Mouse (Mus musculus) WW6 (cell line): ENCODE data around the gene Nr2f1.
A peak's percentile ranks its signal among the peaks of the same experiment; 100 is the strongest.

Experiments used
- DNase-seq: peaks from one replicate; pipeline ENCODE4 v3.0.0-alpha.2; 2013; ENCODE audit warnings: low read depth, low spot score

The Nr2f1 gene

DNA sequence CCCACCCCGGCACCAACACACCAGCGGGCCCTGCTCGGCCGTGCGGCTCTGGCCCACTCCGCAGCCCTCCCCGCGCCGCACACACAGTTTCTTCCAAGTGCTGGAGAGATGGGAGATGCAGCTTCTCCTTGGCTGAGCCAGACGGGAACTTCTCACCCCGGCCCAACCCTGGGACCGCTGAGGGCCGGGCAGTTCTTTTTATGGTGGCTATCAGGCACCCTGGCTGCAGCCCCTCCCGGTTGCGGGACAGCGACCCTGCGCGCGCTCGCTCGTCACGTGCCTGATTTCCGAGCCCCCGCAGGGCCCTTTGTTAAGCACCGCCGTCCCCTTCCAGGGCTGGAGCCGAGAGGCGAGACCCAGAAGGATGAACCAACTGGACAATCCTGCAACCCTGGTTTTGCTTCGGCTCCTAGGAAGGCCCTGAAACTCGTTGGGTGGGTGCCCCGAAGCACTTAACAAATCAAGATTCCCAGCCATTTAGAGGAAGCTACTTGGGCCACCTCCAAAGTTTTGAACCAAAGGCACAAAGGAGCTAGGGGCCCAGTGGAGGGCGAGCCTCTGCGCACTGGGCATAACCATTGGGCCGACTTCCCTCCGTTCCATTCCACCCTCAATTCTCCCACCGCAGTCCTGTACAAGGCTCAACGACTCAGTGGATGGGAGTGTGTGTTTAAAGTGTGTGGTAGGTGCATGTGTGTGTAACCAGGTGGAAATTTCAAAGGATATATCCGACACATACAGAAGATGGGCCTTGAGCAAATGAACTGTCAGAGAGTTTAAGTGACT is 20.1 kb downstream of the Nr2f1 start:
- DNase-seq: no peak

- no peak for DNase-seq
Measured at GRCm38 (mm10) chr13:78178771-78179170, 20.8 kb downstream of the Nr2f1 start.

- DNase-seq: no peak
Measured at GRCm38 (mm10) chr13:78178021-78178420, 21.5 kb downstream of the Nr2f1 start.

GRCm38 (mm10) chr13:78177381-78177950 is 22.1 kb downstream of the Nr2f1 start:
- DNase-seq: no peak

DNA sequence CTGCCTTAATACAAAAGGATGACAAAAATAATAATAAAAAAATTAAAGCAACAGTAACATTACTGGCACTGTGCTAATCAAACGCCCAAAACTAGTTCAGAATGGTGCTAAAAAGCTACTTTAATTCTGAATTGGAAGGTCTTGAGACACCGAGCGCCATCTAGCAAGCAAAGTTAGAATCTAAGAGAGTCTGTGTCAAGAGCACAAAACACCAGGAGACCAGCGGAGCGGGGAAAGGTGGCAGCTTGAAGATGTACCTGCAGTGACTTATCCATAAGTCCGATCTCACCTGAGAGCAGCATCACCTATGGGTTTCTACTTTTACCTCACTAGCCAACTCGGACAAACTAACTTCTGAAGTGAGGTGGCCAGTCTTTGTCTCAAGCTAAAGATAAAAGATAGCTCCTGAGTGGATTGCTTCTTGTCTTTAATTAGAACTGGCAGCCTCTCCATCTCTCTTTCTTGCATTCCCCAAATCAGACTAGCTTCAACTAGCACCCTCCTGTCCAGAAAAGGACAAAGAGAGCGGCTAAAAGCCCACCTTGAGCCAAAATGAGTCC is 23.7 kb downstream of the Nr2f1 start:
- no peak for DNase-seq

DNA sequence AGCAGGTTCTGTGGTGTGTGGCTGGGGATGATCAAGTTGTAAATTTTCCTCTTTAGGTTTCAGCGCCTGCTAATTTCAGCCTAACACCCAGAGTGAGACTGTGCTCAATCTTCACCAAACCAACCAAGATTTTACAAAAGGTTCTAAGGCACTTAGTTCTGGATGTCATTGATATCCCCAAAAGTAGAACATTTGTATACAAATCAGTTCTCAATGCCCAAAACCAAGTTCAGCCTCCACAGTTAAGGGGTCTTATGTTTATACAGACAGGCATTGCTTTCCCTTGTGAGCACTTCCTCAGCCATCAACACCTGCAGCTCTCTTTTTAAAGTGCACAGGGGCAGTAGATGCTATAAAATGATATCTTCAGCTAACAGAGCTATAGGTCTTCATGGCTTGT is 24.7 kb downstream of the Nr2f1 start:
- no peak for DNase-seq

- no peak for DNase-seq
Measured at GRCm38 (mm10) chr13:78174191-78174590, 25.4 kb downstream of the Nr2f1 start.

DNA sequence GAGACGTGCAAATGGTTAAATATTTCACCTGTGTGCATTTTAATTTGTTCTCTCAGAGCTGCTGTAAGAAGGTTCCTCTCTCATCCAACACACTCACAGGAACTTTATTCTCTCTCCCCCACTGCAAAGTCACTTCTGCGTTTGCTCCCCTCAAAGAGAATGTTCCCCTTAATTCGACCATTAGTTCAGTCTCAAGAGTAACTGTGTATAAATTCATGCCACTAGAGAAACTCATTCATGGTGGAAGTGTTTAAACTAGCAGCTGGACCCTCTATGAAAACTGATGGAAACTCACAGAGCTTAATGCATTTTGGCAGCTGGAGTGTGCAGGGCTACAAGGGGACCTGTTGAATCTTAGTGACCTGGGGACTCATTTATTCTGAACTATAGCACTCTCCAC is 26.7 kb downstream of the Nr2f1 start:
- DNase-seq: no peak

GRCm38 (mm10) chr13:78171984-78172636 is 27.4 kb downstream of the Nr2f1 start:
- no peak for DNase-seq

DNA sequence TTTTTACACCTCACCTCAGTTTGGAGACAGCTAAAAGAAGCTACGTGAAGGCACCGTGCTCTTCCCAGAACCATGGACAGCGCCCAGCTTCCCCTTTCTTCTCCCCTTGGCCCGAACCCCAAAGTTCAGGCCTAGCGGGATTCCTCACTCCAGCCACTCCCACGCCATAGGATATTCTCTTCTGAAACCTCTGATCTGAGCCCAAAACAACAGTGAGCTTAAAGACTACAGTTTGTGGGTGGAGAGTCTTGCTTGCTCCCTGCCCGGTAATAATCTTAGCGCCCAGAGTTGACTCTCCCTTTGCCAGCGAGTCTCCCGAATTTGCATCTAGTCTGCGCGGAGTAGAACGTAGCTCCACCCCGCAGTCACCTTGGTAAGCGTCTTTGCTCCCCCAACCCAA is 28.2 kb downstream of the Nr2f1 start:
- no peak for DNase-seq

DNA sequence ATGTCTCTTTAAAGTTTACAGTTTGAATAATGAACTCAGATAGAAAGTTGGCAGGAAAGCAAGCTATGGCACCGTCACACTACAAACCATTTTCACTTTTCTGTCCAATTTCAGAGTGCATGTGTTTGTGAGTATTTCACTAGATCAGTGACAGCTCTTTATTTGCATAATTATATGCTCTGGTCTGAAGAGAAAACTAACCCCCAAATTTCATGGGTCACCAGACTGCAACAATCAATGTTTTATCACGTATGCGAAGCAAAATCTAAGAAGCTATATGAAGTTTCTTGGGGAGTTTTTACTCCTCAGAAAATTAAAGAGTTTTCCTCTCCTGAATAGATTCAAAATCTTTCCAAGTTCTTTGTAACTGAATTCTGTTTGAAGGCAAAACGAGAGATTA is 31.4 kb downstream of the Nr2f1 start:
- DNase-seq: no peak

DNA sequence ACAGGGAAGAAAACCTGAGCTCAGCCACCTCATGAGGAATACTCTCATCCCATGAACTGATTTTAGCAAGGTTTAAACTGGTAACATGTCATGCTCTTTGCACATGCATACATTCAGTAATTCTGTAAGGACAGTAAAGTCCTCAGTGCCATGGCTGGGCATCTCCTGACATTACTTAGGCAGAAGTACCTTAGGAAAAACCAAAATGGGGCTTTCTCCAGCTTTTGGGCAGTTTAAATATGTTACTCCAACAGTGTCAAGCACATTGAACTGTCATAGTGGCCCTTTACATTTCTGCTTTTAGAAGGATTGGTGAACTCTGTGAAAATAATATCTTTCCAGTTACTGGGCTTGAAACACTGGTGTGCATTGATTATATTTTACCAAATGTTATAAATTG is 34.6 kb downstream of the Nr2f1 start:
- no peak for DNase-seq

- DNase-seq: peak; percentile 67
Measured at GRCm38 (mm10) chr13:78163087-78163958, 36.2 kb downstream of the Nr2f1 start.

GRCm38 (mm10) chr13:78162149-78162548 is 37.4 kb downstream of the Nr2f1 start:
- no peak for DNase-seq

DNA sequence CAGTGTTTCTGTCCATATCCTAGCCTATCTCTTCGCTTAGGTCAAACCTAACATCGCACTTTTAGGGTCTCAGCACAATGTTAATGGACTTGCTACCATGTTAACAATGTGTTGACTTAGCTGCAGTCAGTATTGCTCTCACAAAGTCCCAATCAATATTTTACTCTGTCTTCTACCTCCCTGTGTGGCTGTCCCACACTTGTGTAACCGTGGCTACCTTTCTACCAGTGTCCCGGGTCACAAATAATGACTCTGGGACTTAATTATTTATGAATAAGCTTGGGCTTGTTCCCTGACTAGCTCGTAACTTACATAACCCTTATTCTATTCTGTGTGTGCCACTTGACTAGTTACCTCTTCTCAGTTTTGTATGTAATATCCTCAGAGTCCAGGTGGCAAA is 42.1 kb downstream of the Nr2f1 start:
- no peak for DNase-seq
